Mouse (Mus musculus): ENCODE measurements around the gene 2210016L21Rik.

- TF ChIP-seq CTCF (IDR thresholded peaks at IDR 0.05; ENCODE audit: borderline replicate concordance, insufficient read depth, low read length) = no peak
- no peak for TF ChIP-seq POLR2A (IDR thresholded peaks at IDR 0.05; ENCODE audit: low read depth, low read length)
Observed at GRCm38 (mm10) chr5:114922998-114923473, 18.9 kb upstream of the 2210016L21Rik start, which contains the start of gene Oasl1.

All from embryonic fibroblast, embryonic 13.5 days (primary cell).